Mouse (Mus musculus) megakaryocyte-erythroid progenitor cell, adult 5-6 weeks (primary cell): ENCODE data around the gene Fam13c. TPM values are rescaled to one million over a fixed set of nuclear protein-coding genes. Genes with fewer than 3 reads are reported as not detected.

Experiments used
- ATAC-seq: replicated peaks from 2 replicates; pipeline ENCODE4 v1.8.0; 2016; ENCODE audit warnings: mild to moderate bottlenecking, inconsistent platforms; ENCODE audit not compliant: severe bottlenecking, poor library complexity, low FRiP score, low TSS enrichment
- total RNA-seq, 2 experiments: library from RNA; stranded (forward) in 1 of 2; stranded (reverse) in 1 of 2; fragments of 200-1000, 215-1000 nt in 1 of 2; fragments of >200 nt in 1 of 2; fragmentation: Nextera tagmentation in 1 of 2; gene quantifications; 2 replicates each; pipeline ENCODE4 v1.2.3; 2014 to 2017

The Fam13c gene
- total RNA-seq, 2 experiments from 2014 or later: not detected

DNA sequence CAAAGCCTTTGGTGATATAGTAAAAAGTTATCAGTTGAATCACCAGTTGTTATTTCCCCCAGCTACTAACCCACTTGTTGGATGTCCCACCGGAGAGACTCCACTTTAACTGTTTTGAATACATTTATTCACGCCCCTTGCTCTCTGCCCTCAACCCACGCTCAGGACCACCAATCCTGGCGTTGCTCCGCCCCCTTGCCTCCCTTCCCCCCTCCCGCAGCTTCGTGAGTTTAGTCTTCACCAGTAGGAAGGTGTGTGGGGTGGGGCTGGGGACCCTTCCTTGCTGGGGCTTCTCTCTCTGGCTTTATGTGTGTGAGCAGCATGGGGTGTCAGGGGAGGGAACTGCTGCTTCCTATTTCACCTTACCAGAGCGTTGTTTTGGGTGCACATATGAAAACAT lies 8.9 kb downstream of the Fam13c start:
- no peak for ATAC-seq

DNA sequence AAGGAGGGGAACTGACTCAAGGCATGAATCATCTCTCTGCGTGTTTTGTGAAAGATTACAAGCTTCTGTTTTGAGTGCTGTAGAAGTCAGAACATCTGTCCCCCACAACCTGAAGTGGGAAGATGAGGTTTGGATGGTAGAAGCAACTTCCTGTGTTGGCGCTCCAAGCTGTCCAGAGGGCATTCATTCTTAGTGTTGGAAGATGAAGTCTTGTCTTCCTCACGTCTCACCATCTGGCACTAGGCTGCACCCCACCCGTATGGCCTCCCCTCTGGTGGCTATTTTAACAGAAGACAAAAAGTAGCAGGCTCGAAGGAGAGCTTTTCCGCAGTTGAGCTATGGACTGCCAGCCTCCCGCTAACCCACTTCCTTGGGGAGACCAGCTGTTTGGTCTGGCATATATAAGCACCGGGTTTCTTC lies 15.6 kb downstream of the Fam13c start:
- no peak for ATAC-seq

DNA sequence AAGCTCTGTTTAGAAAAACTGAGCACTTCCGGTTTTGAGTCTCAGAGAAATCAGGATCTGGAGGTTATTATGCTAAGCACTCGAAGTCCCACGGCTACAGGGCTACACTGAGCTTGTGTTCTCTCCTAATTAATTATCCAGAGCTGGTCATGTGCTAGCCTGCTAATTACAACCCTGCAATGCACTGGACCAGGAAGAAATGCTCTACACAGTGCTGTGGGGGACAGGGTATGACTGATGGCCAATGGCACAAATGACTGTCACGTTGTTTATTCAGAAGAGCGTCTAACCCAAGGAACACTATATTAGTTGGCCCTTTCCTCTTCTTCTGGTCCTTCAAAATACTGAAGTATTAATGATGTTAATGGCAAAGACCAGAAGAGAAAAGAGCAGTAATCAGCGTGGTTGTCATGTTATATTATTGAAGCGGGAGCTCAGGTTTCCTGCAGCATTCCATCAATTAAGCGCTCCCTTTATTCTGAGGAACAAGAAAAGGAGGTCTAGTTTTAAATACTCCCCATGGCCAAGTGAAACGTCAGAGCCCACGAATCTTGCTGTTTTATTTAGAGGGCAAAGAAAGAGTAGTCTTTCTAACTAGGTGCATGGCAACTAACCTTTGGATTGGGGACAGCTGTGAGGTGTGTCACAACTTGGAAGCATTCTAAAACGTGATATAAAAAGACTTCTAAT lies 18.4 kb downstream of the Fam13c start:
- no peak for ATAC-seq

DNA sequence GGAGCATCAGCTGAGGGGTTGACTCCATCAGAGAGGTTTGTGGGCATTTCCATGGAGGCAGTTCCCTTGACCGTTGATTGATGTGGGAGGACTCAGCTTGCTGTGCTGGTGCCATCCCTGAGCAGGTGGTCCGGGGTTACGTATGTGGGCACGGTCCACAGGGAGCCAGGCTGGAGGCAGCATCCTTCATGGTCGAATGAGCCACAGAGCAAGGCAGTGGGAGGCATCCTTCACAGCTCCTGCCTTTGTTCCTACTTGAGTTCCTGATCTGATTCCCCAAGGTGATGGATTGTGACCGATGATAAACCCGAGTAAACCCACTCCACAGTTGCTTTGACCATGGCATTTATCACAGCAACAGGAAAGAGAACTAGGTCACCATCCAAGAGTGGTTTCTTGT lies 25.4 kb downstream of the Fam13c start:
- no peak for ATAC-seq

DNA sequence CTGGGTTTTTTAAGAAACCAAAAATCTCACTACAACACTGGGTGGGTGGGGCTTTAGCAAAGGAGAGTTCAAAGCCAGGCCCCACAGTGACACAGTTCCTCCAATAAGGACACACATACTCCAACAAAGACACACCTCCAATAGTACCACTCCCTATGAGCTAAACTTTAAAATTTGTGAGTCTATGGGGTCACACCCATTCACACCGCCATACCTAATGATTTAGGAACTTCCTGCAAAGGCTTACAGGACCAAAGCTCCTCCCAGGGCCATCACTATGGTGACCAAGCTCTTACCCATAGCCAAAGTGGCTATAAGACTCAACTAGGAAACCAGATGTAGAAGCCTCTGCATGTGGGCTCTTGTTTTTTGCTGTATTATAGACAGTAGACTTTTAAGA lies 30.6 kb downstream of the Fam13c start:
- no peak for ATAC-seq

DNA sequence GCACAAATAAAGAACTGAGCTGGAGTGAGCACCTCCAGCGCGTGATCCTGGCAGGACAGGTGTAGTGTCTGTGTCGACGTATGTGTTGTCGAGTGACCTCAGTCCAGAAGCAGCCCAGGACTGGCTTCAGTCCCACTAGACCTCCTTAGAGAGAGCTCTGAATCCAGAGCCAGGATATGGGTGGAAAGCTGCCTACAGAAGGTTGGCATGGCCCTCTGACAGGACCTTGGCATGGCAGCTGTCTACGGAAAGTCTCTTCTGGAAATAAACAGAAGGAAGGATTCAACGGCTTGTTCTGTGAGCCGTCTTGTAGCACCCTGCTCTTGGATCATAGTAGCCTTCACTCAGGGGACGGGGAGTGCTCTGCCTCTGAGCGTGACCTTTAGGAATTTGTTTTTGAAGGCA lies 37.5 kb downstream of the Fam13c start:
- no peak for ATAC-seq

DNA sequence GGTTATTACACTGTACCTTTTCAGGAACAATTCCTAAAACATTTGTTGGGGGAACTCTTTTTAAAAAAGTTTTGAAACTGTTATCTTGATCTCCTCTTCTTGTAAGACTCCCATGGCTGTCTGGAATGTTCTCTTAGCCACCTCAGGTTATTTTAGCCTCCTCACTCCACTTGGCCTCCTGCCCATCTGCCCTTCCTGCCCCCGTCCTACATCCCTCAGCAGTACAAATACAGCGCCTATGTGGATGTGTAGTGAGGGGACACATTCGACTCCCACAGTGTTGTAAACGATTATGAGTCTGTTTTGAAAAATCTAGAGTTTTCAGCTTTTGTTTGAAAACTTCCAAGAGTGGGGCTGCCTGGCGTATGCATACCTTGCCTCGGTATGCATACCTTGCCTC lies 43.5 kb downstream of the Fam13c start:
- no peak for ATAC-seq

DNA sequence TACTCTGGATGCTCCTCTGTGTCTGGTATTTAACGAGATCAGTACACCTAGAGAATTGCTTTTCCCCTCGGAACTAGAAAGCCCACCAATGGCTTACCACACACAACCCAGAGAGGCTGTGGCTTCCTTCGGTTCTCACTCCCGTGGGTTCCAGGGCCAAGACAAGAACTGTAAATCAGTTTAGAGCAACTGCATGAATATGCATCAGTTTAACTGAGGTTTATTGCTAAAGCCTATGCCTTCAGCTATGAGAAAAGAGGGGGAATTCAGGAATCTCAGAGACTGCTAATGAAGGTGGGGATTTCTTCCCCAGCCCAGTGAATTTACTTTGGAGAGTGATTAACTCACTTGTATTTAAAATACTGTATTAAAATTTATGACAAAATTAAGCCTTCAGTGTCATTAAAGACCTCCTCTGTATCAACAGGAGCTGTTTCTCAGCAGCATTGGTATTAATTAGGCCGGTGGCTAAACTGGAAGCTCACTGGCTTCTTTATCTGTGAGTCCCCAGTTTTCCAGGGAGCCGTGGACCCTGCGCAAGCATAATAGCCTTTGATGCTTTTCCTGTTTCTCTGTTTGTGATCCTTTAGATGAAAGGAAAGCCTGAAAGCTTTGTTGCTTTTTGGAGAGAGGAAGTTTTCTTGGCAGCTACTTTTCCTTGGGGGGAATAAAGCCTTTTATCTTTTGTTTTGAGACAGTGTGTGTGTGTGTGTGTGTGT lies 44.4 kb downstream of the Fam13c start:
- no peak for ATAC-seq

DNA sequence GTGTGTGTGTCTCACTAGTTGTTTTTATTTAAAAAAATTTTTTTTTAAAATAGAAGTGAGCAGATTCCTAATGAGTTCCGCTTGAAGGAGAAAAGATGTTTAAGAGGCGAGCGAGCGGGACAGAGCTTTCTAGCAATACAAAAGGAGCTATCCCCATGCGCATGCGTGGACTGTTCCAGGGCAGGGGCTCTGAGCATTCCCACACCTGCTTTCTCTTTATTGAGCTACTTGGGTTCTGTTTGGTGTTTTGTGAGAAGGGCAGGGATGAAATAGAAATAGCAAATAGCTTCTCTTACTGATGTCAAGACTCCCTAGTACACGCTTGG lies 45.0 kb downstream of the Fam13c start:
- ATAC-seq: no peak

DNA sequence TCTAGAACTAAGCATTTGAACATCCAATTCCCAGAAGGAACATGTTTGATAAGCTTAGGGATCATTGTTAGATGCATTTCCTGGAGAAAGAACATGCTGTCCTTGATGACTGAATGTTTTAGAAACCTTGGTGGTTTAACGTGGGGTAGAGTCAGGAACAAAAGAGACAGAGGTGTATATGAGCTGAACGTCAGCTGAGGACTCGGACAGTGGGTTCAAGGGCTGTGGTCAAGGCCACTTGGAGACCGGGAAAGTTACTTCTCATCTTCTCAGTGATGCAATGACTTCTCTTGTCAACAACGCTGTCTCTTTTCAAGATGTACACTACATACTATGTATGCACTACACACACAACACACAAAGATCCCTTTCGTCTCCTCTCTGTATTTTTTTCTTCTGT lies 46.4 kb downstream of the Fam13c start:
- no peak for ATAC-seq

DNA sequence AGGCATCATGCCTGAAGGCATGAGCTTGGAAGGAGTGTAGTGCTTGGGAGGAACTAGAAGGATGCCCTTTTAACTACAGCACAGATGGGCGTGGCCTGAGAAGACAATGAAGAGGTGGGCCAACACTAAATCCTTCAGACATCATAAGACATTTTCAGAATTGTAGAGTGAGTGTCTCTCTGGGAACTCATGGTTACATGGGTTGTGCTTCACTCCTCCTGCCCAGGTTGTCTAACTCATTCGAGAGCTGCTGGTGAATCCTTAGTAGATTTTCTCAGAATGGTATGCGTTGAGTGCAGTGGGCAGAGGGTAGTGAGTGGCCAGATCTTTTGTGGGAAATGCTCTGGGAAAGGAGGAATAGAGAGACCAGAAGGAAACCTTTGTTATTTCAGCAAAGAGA lies 53.6 kb downstream of the Fam13c start:
- ATAC-seq: no peak

DNA sequence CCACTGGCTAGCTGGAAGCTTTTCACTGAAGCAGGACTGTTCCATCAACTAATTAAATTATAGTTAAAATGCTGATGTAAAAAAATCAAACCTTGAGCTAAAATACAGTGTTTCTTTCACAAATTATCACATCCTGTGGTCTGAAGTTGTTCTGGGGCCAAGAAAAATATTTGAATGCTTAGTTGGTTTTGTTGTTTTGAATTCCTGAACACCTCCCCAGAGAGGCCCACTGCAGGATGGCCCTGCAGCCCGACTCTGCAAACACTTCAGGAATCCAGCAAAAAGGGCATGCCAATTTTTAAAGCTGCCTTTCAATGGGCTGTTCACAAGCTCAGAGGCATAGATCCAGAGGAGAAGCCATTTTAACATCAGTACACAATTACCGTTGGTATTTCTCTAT lies 54.2 kb downstream of the Fam13c start:
- no peak for ATAC-seq

DNA sequence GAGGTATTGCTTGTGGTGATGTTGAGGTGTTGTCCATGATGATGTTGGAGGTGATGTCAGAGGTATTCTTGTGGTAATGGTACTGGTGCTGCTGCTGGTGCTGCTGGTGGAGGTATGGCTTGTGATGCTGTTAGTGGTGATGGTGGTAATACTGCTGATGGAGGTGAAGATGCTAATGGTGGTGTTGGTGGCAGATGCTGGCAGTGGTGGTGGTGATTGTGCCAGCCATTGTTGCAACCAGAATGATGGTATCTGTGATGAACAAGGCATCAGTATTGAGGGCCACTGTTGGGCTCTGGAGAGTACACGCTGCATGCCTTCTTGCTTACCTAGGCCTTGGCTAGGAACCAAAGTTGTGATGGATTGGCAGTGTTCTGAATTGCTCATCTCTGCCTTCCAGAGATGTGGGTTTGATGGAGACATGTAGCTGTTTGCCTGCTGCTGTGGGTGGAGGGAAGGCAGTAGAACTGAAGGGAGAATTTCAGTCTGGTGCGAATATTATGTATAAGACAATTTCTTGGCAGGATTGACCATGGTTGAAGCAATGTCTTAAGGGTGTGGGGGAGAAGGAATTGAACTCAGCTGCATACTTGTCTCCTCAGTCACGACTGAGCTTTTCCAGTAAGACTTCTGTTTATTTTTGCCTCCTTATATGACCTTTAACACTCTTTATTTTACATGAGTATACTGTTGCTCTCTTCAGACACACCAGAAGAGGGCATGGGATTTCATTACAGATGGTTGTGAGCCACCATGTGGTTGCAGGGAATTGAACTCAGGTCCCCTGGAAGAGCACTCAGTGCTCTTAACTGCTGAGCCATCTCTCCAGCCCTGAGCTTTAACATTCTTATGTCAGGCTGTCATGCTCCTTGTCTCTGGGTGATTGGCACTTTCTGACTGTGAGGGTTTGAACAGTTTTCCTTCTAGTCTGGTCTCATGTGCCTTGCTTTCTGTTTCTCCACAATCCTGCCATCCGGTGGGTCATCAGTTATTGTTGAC lies 55.1 kb downstream of the Fam13c start:
- ATAC-seq: no peak

DNA sequence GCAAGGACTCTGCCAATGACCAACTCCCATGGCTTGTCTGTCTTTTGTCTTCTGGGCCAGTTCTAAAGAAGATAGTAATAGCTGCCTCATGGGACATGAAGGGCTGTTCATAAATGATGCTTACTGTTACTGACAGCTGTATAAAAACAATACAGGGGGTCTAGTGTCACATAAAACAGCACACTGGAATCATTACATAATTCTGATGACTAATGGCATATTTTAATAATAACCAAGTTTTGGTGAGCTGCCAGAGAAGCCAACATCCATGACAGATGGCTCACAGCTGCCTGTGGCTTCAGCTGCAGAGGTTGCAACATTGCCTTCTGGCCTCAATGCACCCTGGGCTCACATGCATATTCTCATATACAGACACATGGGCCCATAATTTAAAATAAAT lies 56.7 kb downstream of the Fam13c start:
- ATAC-seq: no peak

DNA sequence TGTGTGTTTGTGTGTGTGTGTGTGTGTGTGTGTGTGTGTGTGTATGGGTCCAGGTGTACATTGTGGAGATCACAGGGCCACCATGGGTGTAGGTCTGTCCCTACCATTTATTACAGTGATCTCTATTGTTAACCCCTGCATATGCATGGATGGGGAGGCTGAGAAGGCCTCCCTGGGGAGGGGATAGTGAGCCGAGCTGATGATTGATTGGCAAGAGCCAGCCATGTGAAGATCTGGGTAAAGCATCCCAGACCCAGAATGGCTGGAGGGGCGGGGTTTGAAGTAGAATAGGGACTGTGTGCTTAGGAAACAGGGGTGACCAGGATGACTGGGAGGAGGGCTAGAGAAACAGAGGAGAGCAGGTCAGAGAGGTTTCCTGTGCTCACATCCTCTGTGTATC lies 58.0 kb downstream of the Fam13c start:
- ATAC-seq: no peak

DNA sequence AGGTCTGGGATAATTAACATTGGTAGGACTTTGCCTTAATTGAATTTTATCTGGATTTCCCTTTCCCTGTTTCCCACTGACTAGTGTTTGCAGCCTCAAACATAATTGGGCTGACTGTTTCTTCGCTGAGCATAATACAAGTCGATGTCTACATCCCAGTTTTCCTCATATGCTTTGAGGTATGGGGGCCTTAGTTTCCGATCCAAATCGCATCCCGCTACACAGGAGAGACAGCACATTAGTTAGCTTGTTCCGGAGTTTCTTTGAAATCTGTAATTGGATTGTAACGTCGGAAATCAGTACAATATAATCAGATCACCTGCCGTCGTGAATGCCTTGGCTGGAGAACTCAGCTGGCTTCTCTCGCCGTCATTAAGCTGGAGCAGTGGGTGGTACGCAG lies 59.0 kb downstream of the Fam13c start:
- ATAC-seq: no peak

DNA sequence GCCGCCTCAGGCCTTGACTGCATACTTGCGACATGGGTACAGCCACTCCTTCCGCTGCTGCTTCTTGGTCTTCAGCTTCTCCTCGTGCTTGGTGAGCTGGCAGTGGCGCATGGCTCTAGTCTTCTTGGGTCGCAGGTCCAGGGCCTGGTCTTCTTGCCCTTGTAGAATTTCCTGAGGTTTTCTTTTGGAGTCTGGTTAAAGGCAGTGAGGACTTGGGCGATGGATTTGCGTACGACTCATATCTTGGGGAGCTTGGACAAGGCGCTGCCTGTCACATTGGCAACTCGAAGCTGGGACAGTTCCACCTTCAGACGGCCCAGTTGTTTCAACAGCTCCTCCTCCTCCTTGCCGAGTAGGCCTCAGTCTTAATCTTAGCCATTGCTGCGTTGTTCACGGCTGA lies 64.6 kb downstream of the Fam13c start:
- no peak for ATAC-seq

DNA sequence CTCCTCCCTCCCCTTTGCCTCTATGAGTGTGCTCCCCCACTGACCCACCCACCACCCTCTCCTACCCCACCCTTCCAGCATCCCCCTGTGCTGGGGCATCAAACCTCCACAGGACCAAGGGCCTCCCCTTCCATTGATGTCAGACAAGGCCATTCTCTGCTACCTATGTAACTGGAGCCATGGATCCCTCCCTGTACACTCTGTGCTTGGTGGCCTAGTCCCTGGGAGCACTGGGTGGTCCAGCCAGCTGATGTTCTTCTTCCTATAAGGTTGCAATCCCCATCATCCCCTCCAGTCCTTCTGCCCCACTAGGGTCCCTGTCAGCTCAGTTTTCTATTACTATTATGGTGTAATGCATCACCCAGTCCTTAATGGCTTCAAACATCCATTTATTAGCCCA lies 65.1 kb downstream of the Fam13c start:
- ATAC-seq: no peak

DNA sequence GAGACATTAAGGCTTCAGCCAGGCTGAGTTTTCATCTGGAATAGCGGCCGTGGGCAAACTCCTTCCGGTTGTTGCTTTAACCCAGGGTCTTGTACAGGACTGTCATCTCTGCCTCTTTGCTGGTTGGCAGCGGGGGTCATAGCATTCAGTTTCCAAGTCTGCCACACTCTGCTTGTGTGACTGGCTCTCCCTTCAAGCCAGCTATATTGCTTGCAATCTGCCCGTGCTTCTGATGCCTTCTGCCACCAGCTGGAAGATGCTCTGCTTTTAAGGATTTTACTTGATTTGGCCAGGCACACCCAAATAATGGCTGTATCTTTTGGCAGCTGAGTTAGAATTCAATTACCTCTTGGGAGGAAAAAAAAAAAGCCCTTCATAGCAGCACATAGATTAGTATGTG lies 65.6 kb downstream of the Fam13c start:
- ATAC-seq: no peak

DNA sequence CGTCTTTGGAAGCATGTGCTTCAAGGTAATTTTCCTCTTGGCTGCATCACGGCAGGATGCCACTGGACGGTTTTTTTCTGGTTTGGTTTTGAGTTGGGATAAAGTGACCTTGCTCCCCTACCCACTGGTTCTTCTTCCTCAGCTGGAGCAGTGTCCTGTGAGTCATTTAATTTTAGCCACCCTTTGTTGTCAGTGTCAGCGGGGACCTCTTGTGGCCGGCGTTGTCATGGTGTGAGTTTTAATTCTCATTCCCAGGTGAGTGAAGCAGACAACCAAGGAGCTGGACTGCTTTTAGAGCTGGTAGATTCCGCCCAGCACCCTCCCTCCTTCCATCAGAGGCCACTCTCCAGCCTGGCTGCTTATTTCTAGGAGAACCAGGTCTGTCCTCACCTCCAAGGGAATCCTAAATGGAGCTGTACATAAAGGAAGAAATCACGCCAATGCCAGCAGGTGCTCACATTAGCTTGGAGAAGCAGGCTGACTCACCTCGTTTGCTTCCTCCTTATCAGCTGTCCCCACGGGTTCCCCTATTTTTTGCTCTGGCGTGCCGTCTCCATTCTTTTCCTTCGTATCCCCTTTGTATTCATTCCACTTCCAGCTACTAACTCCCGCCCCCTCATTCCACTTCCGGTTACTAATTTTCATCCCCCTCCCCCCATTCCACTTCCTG lies 66.4 kb downstream of the Fam13c start:
- no peak for ATAC-seq
